Mouse (Mus musculus): ENCODE data around the gene Gm20696. TPM values are rescaled to one million over a fixed set of nuclear protein-coding genes. Genes with fewer than 3 reads are reported as not detected.

The Gm20696 gene
- polyA plus RNA-seq, 1 experiment from 2014 or later, result 2.7 TPM

GRCm38 (mm10) chr6:99683974-99684373 lies 17.4 kb upstream of the Gm20696 start:
- 0 out of 2 replicates have a peak, but pooled peaks cover 2% of the 10 kb centered on the region for H3K9me3 ChIP-seq
- H3K9ac ChIP-seq, result no peak overlapping the region
- H3K36me3 ChIP-seq, result no peaks in the 10 kb centered on the region
- no peak overlapping the region for H3K4me2 ChIP-seq
- H3K4me3 ChIP-seq, result no peak overlapping the region
- 88% methylated on average over 5 of the region's 5 CpGs for WGBS
- H3K27ac ChIP-seq (replicated peaks), result no peak overlapping the region
- ATAC-seq (ENCODE audit: low read depth), result no peak
- peaks cover 11% of the 10 kb centered on the region for H3K27me3 ChIP-seq
- H3K4me1 ChIP-seq (replicated peaks), result no peaks in the 10 kb centered on the region

GRCm38 (mm10) chr6:99678108-99678507 lies 11.5 kb upstream of the Gm20696 start:
- H3K4me2 ChIP-seq, result no peak overlapping the region
- peaks cover 10% of the 10 kb centered on the region; the same call in 1 of the 2 replicates for H3K27me3 ChIP-seq
- no peak overlapping the region for H3K4me3 ChIP-seq
- ATAC-seq (ENCODE audit: low read depth), result no peak
- H3K9ac ChIP-seq, result no peak overlapping the region; the same call in 1 of the 2 replicates
- 60% methylated on average over 11 of the region's 11 CpGs for WGBS
- H3K4me1 ChIP-seq (replicated peaks), result no peaks in the 10 kb centered on the region
- no peak overlapping the region; the same call in 1 of the 2 replicates for H3K27ac ChIP-seq (replicated peaks)
- no peaks in the 10 kb centered on the region for H3K36me3 ChIP-seq
- no peaks in the 10 kb centered on the region for H3K9me3 ChIP-seq

GRCm38 (mm10) chr6:99677325-99677724 lies 10.7 kb upstream of the Gm20696 start:
- no peak overlapping the region for H3K27ac ChIP-seq (replicated peaks)
- no peak overlapping the region for H3K4me3 ChIP-seq
- no peak overlapping the region for H3K9ac ChIP-seq
- no peaks in the 10 kb centered on the region for H3K36me3 ChIP-seq
- no peak overlapping the region for H3K4me2 ChIP-seq
- H3K4me1 ChIP-seq (replicated peaks), result no peaks in the 10 kb centered on the region
- no peaks in the 10 kb centered on the region for H3K9me3 ChIP-seq
- 90% methylated on average over 8 of the region's 8 CpGs for WGBS
- peaks cover 13% of the 10 kb centered on the region for H3K27me3 ChIP-seq
- ATAC-seq (ENCODE audit: low read depth), result no peak

GRCm38 (mm10) chr6:99674482-99674881 lies 7.9 kb upstream of the Gm20696 start:
- Histone ChIP-seq H3K4me3 (no peak overlapping the region), H3K9me3 (no peaks in the 10 kb centered on the region), H3K27me3 (peaks cover 10% of the 10 kb centered on the region), H3K9ac (no peak overlapping the region), H3K4me2 (no peak overlapping the region), H3K27ac (replicated peaks) (no peak overlapping the region), H3K4me1 (replicated peaks) (peaks cover 18% of the 10 kb centered on the region), H3K36me3 (no peaks in the 10 kb centered on the region)
- 76% methylated on average over 4 of the region's 4 CpGs for whole genome bisulfite sequencing
- no peak for ATAC-seq (ENCODE audit: low read depth)

GRCm38 (mm10) chr6:99671768-99672167 lies 5.2 kb upstream of the Gm20696 start:
- 64% methylated on average over 3 of the region's 3 CpGs for WGBS
- Histone ChIP-seq H3K4me2 (no peak overlapping the region), H3K9me3 (no peaks in the 10 kb centered on the region), H3K27ac (replicated peaks) (no peak overlapping the region), H3K4me1 (replicated peaks) (peaks cover 43% of the 10 kb centered on the region), H3K27me3 (peaks cover 24% of the 10 kb centered on the region), H3K36me3 (no peaks in the 10 kb centered on the region), H3K9ac (no peak overlapping the region), H3K4me3 (no peak overlapping the region)
- ATAC-seq (ENCODE audit: low read depth), result no peak

GRCm38 (mm10) chr6:99670481-99671119 lies 4.0 kb upstream of the Gm20696 start:
- Histone ChIP-seq H3K27ac (replicated peaks) (peak overlapping the region; percentile 84), H3K9me3 (no peaks in the 10 kb centered on the region), H3K36me3 (no peaks in the 10 kb centered on the region), H3K4me1 (replicated peaks) (peaks cover 51% of the 10 kb centered on the region), H3K9ac (no peak overlapping the region), H3K27me3 (peaks cover 24% of the 10 kb centered on the region), H3K4me2 (no peak overlapping the region), H3K4me3 (no peak overlapping the region)
- WGBS, result 56% methylated on average over 7 of the region's 7 CpGs
- peak; percentile 33; the same call in 1 of the 2 replicates for ATAC-seq (ENCODE audit: low read depth)

- peak overlapping the region; percentile 84 for H3K27ac ChIP-seq (replicated peaks)
- peaks cover 59% of the 10 kb centered on the region for H3K4me1 ChIP-seq (replicated peaks)
- H3K4me3 ChIP-seq, result no peak overlapping the region
- no peak overlapping the region for H3K9ac ChIP-seq
- H3K9me3 ChIP-seq, result no peaks in the 10 kb centered on the region
- 6% methylated on average over 5 of the region's 5 CpGs for WGBS
- peaks cover 28% of the 10 kb centered on the region for H3K27me3 ChIP-seq
- H3K4me2 ChIP-seq, result peak overlapping the region; percentile 36
- H3K36me3 ChIP-seq, result no peaks in the 10 kb centered on the region
- peak; percentile 82 for ATAC-seq (ENCODE audit: low read depth)
Observed at GRCm38 (mm10) chr6:99669481-99670325, 3.1 kb upstream of the Gm20696 start.

- no peak for ATAC-seq (ENCODE audit: low read depth)
- H3K27me3 ChIP-seq, result peaks cover 39% of the 10 kb centered on the region
- peak overlapping the region; percentile 75 for H3K4me3 ChIP-seq
- peak overlapping the region; percentile 78 for H3K27ac ChIP-seq (replicated peaks)
- H3K36me3 ChIP-seq, result no peaks in the 10 kb centered on the region
- no peaks in the 10 kb centered on the region for H3K9me3 ChIP-seq
- peaks cover 65% of the 10 kb centered on the region for H3K4me1 ChIP-seq (replicated peaks)
- H3K9ac ChIP-seq, result peak overlapping the region; percentile 86; the same call in 1 of the 2 replicates
- H3K4me2 ChIP-seq, result peak overlapping the region; percentile 95
- WGBS, result 33% methylated on average over 8 of the region's 8 CpGs
Observed at GRCm38 (mm10) chr6:99667290-99667689, 693 bp upstream of the Gm20696 start.

GRCm38 (mm10) chr6:99665457-99666317 lies 910 bp downstream of the Gm20696 start:
- no peaks in the 10 kb centered on the region for H3K36me3 ChIP-seq
- ATAC-seq (ENCODE audit: low read depth), result no peak
- peaks cover 65% of the 10 kb centered on the region for H3K4me1 ChIP-seq (replicated peaks)
- H3K9ac ChIP-seq, result peak overlapping the region; percentile 86
- peak overlapping the region; percentile 75 for H3K4me3 ChIP-seq
- no peaks in the 10 kb centered on the region for H3K9me3 ChIP-seq
- peak overlapping the region; percentile 95 for H3K4me2 ChIP-seq
- peak overlapping the region; percentile 78; the same call in 1 of the 2 replicates for H3K27ac ChIP-seq (replicated peaks)
- peaks cover 39% of the 10 kb centered on the region for H3K27me3 ChIP-seq
- WGBS, result 31% methylated on average over 16 of the region's 16 CpGs

- Histone ChIP-seq H3K4me3 (no peak overlapping the region), H3K9ac (no peak overlapping the region), H3K4me1 (replicated peaks) (peaks cover 55% of the 10 kb centered on the region), H3K27ac (replicated peaks) (no peak overlapping the region), H3K27me3 (peaks cover 31% of the 10 kb centered on the region), H3K4me2 (no peak overlapping the region), H3K36me3 (no peaks in the 10 kb centered on the region), H3K9me3 (no peaks in the 10 kb centered on the region)
- no peak for ATAC-seq (ENCODE audit: low read depth)
- WGBS, result 80% methylated on average over 8 of the region's 8 CpGs
Observed at GRCm38 (mm10) chr6:99663232-99663631, 3.4 kb downstream of the Gm20696 start.

GRCm38 (mm10) chr6:99660443-99660842 lies 6.2 kb downstream of the Gm20696 start:
- Histone ChIP-seq H3K4me3 (no peak overlapping the region), H3K4me1 (replicated peaks) (peaks cover 32% of the 10 kb centered on the region), H3K36me3 (no peaks in the 10 kb centered on the region), H3K27ac (replicated peaks) (0 out of 2 replicates have a peak overlapping the region, but pooled peaks have one; percentile 2), H3K27me3 (peaks cover 16% of the 10 kb centered on the region), H3K9me3 (no peaks in the 10 kb centered on the region), H3K9ac (peak overlapping the region; percentile 31; the same call in 1 of the 2 replicates), H3K4me2 (no peak overlapping the region)
- WGBS, result 26% methylated on average over 3 of the region's 3 CpGs
- no peak for ATAC-seq (ENCODE audit: low read depth)
